Mouse (Mus musculus): ENCODE data around the gene Ppp1ca.

- TF ChIP-seq CTCF (IDR thresholded peaks at IDR 0.05; ENCODE audit: low read depth, low read length) (no peak), GATA1 (IDR thresholded peaks at IDR 0.05; ENCODE audit: borderline replicate concordance, low read length) (no peak), TAL1 (conservative IDR thresholded peaks at IDR 0.05; ENCODE audit: low read depth, low read length) (no peak), POLR2AphosphoS5 (IDR thresholded peaks at IDR 0.05; ENCODE audit: insufficient replicate concordance, low read depth, low read length) (no peak)
Measured at GRCm38 (mm10) chr19:4229451-4230076, 37.7 kb downstream of the Ppp1ca start.

Measured in G1E (cell line).